Mouse (Mus musculus): ENCODE results near the gene Smad6. TPM values are rescaled to one million over a fixed set of nuclear protein-coding genes. Genes with fewer than 3 reads are reported as not detected.

Gene Smad6
- 13.4 and 15.3 TPM in 2 replicates for polyA plus RNA-seq (2015; fragmentation: Nextera tagmentation; extraction: Ambion mirVana)

DNA sequence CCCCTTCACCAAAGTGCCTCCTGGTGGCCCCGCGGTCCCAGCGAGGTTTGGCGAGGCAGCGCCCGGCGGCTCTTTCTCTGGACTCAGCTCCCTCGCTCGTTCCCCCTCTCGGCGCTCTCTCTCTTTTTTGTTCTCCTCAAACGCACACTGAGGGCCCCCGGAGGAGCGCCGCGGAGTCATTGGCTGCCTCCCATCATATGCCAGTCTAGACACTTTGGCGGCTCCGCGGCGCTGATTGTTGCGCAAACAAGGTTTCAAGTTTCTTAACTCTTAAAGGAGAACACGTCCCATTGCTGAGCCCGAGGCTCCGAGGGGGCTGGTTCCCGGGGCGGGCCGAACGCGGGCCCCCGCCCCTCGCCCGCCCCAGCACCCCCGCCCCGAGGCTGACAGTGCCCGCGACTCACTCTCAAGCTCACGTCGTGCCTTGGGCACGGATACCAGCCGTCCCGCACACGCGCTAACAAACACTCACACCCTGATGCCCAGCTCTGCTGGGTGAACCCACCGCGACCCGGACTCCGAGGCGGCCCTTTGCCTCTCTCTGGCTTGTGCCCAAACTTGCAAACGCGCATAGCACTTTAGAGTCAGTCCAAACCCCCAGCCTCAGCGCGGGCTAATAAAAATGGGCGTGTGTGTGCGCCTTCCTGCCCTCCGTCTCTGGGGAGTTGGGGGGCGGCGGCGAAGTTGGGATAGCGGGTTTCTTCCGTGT is at the start of gene Smad6:
Gene Smad6 (minus strand): TSS at position 207 of the 709 bp plus-strand sequence.
- ATAC-seq, result peak; percentile 79
- Histone ChIP-seq H3K27me3 (replicated peaks; ENCODE audit: insufficient read depth, low read length) (no peaks in the 10 kb centered on the region), H3K9ac (replicated peaks; ENCODE audit: low read depth) (peak within 1 kb of the TSS; percentile 89), H3K4me1 (ENCODE audit: insufficient read depth, low read depth, low read length) (peaks cover 13% of the 10 kb centered on the region; the same call in 1 of the 2 replicates), H3K27ac (ENCODE audit: low read length) (peak within 1 kb of the TSS; percentile 94), H3K36me3 (ENCODE audit: insufficient read depth, low read length) (no peaks in the 10 kb centered on the region), H3K4me2 (replicated peaks; ENCODE audit: low read depth, low read length) (peak within 1 kb of the TSS; percentile 86), H3K9me3 (ENCODE audit: low read length) (no peaks in the 10 kb centered on the region), H3K4me3 (ENCODE audit: low read depth, low read length) (peak within 1 kb of the TSS; percentile 84)
- TF ChIP-seq EP300 (IDR thresholded peaks at IDR 0.05) (peak; percentile 87), CTCF (IDR thresholded peaks at IDR 0.05) (peak; percentile 51)
- 2% methylated on average over 59 of the region's 60 CpGs for WGBS
- peak; percentile 99 for DNase-seq (ENCODE audit: low spot score)

DNA sequence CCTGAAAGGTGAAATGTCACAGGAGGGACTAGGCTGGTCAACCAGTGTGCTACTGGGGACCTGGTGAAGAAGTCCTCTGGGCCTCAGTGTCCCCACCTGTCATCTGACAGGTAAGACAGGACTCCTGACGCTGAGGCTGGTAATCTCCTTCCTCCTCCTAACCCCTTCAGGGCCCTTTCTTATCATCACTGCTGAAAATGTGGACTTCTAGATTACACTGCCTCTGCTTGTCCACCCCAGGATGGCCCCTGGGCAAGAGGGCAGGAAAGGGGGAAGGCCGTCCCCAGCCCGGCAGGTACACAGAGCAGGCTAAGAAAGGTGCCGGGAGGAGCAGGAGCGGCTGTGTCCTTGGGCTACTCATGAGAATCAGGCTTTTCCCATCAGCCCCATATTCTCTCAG is 48.8 kb upstream of the Smad6 start:
- H3K27ac ChIP-seq (ENCODE audit: low read length), result no peak overlapping the region
- H3K4me1 ChIP-seq (ENCODE audit: insufficient read depth, low read depth, low read length), result 0 out of 2 replicates have a peak, but pooled peaks cover 6% of the 10 kb centered on the region
- TF ChIP-seq CTCF (IDR thresholded peaks at IDR 0.05) (no peak), EP300 (IDR thresholded peaks at IDR 0.05) (no peak)
- ATAC-seq, result no peak
- H3K4me3 ChIP-seq (ENCODE audit: low read depth, low read length), result no peak overlapping the region
- H3K9me3 ChIP-seq (ENCODE audit: low read length), result no peaks in the 10 kb centered on the region
- no peak overlapping the region for H3K4me2 ChIP-seq (replicated peaks; ENCODE audit: low read depth, low read length)
- no peaks in the 10 kb centered on the region for H3K36me3 ChIP-seq (ENCODE audit: insufficient read depth, low read length)
- H3K9ac ChIP-seq (replicated peaks; ENCODE audit: low read depth), result no peak overlapping the region
- H3K27me3 ChIP-seq (replicated peaks; ENCODE audit: insufficient read depth, low read length), result no peaks in the 10 kb centered on the region
- DNase-seq (ENCODE audit: low spot score), result no peak
- 90% methylated on average over 5 of the region's 5 CpGs for WGBS

DNA sequence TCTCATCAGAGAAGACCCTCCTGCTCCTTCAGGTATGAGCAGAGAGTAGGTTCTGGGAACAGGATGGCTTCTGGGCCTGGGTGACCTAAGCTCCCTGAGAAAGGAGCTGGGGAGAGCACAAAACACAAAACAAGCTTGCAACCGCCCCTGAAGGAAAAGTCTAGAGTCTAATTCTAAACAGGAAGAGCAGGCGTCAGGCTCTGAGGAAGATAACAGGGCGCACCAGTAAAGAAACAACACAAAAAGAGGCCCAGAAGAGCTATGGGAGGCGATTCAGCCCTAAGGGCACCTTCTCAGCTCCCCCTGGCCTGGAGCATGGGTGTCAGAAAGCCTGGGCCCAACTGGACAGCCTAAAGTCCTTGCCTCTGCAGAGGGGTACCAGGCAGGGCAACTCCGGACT is 47.3 kb upstream of the Smad6 start:
- Histone ChIP-seq H3K9me3 (ENCODE audit: low read length) (no peaks in the 10 kb centered on the region), H3K36me3 (ENCODE audit: insufficient read depth, low read length) (no peaks in the 10 kb centered on the region), H3K27ac (ENCODE audit: low read length) (peak overlapping the region; percentile 43; the same call in 1 of the 2 replicates), H3K4me3 (ENCODE audit: low read depth, low read length) (no peak overlapping the region), H3K27me3 (replicated peaks; ENCODE audit: insufficient read depth, low read length) (no peaks in the 10 kb centered on the region), H3K4me2 (replicated peaks; ENCODE audit: low read depth, low read length) (no peak overlapping the region), H3K4me1 (ENCODE audit: insufficient read depth, low read depth, low read length) (0 out of 2 replicates have a peak, but pooled peaks cover 6% of the 10 kb centered on the region), H3K9ac (replicated peaks; ENCODE audit: low read depth) (no peak overlapping the region)
- ATAC-seq (no peak), DNase-seq (ENCODE audit: low spot score) (no peak)
- TF ChIP-seq CTCF (IDR thresholded peaks at IDR 0.05), result no peak
- peak; percentile 66 for TF ChIP-seq EP300 (IDR thresholded peaks at IDR 0.05)
- WGBS, result 56% methylated on average over 5 of the region's 5 CpGs

DNA sequence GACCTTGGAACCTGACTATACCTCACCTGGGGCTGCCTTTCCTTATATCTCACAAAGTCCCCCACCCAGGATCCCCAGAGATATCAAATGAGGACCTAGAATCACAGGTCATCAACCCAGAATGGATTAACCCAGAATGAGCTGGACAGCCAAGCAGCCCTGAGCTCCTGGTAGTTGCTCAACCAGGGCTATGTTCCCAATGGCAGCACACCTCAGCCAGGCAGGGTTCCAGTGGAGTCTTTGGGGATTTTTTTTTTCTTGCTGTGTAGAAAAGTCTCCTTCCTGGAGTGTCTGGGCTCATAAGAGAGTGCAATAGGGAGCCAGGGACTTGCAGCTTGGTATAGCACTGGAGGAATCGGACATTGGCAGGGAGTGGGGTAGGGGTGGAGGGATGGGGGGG is 46.7 kb upstream of the Smad6 start:
- no peaks in the 10 kb centered on the region for H3K9me3 ChIP-seq (ENCODE audit: low read length)
- H3K9ac ChIP-seq (replicated peaks; ENCODE audit: low read depth), result no peak overlapping the region
- H3K4me1 ChIP-seq (ENCODE audit: insufficient read depth, low read depth, low read length), result 0 out of 2 replicates have a peak, but pooled peaks cover 6% of the 10 kb centered on the region
- no peak overlapping the region for H3K27ac ChIP-seq (ENCODE audit: low read length)
- H3K4me2 ChIP-seq (replicated peaks; ENCODE audit: low read depth, low read length), result no peak overlapping the region
- no peaks in the 10 kb centered on the region for H3K27me3 ChIP-seq (replicated peaks; ENCODE audit: insufficient read depth, low read length)
- TF ChIP-seq CTCF (IDR thresholded peaks at IDR 0.05) (no peak), EP300 (IDR thresholded peaks at IDR 0.05) (no peak)
- no peak overlapping the region for H3K4me3 ChIP-seq (ENCODE audit: low read depth, low read length)
- no peak for DNase-seq (ENCODE audit: low spot score)
- WGBS, result 100% methylated on average over 1 of the region's 1 CpGs
- no peak for ATAC-seq
- no peaks in the 10 kb centered on the region for H3K36me3 ChIP-seq (ENCODE audit: insufficient read depth, low read length)

DNA sequence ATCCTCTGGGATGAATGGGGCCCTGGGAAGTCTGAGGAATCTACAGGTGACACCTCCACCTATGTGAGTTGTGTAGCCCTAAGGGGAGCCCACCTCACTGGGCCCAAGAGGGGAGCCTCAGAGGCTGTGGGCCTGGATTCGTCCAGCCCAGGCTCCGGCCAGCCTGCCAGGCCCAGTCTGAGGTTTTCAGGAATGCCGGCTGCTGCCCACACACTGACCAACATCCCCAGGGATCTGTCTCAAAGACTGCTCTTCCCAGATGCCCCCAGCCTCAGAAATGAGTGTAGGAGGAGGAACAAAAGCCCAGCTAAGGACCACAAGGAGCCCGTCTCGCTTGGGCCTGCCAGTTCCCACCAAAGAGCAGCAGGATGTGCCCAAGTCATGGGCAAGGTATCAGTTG is 45.9 kb upstream of the Smad6 start:
- TF ChIP-seq CTCF (IDR thresholded peaks at IDR 0.05), result no peak
- TF ChIP-seq EP300 (IDR thresholded peaks at IDR 0.05), result no peak
- ATAC-seq, result no peak
- DNase-seq (ENCODE audit: low spot score), result no peak
- Histone ChIP-seq H3K27me3 (replicated peaks; ENCODE audit: insufficient read depth, low read length) (no peaks in the 10 kb centered on the region), H3K4me3 (ENCODE audit: low read depth, low read length) (no peak overlapping the region), H3K9ac (replicated peaks; ENCODE audit: low read depth) (no peak overlapping the region), H3K27ac (ENCODE audit: low read length) (no peak overlapping the region), H3K36me3 (ENCODE audit: insufficient read depth, low read length) (no peaks in the 10 kb centered on the region), H3K4me2 (replicated peaks; ENCODE audit: low read depth, low read length) (no peak overlapping the region), H3K9me3 (ENCODE audit: low read length) (no peaks in the 10 kb centered on the region), H3K4me1 (ENCODE audit: insufficient read depth, low read depth, low read length) (0 out of 2 replicates have a peak, but pooled peaks cover 6% of the 10 kb centered on the region)
- WGBS, result 81% methylated on average over 5 of the region's 5 CpGs

DNA sequence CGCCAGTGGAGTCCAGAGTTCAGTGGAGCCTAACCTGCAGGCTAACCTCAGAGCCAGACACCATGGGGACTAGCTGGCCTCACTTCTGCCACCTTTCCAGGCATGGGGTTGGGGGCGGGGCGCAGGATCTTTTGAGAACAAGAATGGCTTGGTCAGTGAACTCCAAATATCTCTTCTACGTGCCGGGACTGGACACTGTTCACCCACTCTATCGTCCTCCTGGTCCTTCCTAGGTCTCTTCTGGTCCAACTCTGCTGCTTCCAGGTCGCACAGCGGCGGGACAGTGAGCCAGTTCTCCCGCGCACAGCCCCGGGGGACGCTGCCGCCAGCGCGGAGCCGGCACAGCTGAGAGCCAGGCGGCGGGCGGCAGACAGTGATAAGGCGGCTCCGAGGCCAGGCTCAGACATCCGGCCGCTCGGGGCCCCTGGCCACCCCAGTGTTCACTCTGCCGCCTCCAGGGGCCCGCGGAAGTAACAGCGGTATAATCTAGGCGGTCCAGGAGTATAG is 38.2 kb upstream of the Smad6 start:
- Histone ChIP-seq H3K27me3 (replicated peaks; ENCODE audit: insufficient read depth, low read length) (no peaks in the 10 kb centered on the region), H3K36me3 (ENCODE audit: insufficient read depth, low read length) (no peaks in the 10 kb centered on the region), H3K4me2 (replicated peaks; ENCODE audit: low read depth, low read length) (peak overlapping the region; percentile 60), H3K9me3 (ENCODE audit: low read length) (no peaks in the 10 kb centered on the region), H3K4me3 (ENCODE audit: low read depth, low read length) (peak overlapping the region; percentile 8; the same call in 1 of the 2 replicates), H3K27ac (ENCODE audit: low read length) (peak overlapping the region; percentile 9; the same call in 1 of the 2 replicates), H3K4me1 (ENCODE audit: insufficient read depth, low read depth, low read length) (peaks cover 10% of the 10 kb centered on the region; the same call in 1 of the 2 replicates), H3K9ac (replicated peaks; ENCODE audit: low read depth) (peak overlapping the region; percentile 39)
- ATAC-seq (peak; percentile 92), DNase-seq (ENCODE audit: low spot score) (peak; percentile 63)
- WGBS, result 3% methylated on average over 30 of the region's 30 CpGs
- TF ChIP-seq CTCF (IDR thresholded peaks at IDR 0.05), result peak; percentile 34
- TF ChIP-seq EP300 (IDR thresholded peaks at IDR 0.05), result no peak

Data from lung, postnatal 0 days (tissue).